Mouse (Mus musculus) E14TG2a.4 (cell line): ENCODE measurements around the gene Olfr1437.
"Not testable (repeated sequence)": the region's sequence is repeated elsewhere in the genome, so short reads cannot be mapped to it uniquely, and the experiment has no call there.

Experiments
- H3K27me3 ChIP-seq: 2 replicates; pipeline ENCODE4 v1.6.1; 2014; ENCODE audit warnings: low read length, control low read depth; ENCODE audit not compliant: insufficient read depth
- H3K36me3 ChIP-seq: 2 replicates; pipeline ENCODE4 v1.6.1; 2014; ENCODE audit warnings: low read length, control low read depth; ENCODE audit not compliant: insufficient read depth
- H3K4me1 ChIP-seq: replicated peaks from 2 replicates; pipeline ENCODE4 v1.6.1; 2014; ENCODE audit warnings: low read depth, low read length, control low read depth
- H3K4me3 ChIP-seq: replicated peaks from 2 replicates; pipeline ENCODE4 v1.5.1; 2014; ENCODE audit warnings: mild to moderate bottlenecking, low read length
- H3K9me3 ChIP-seq: 2 replicates; pipeline ENCODE4 v1.6.1; 2014; ENCODE audit warnings: low read length, control low read depth
- CTCF ChIP-seq: conservative IDR thresholded peaks from 2 replicates; pipeline ENCODE4 v1.5.1; 2014; ENCODE audit warnings: low read length
- NANOG ChIP-seq: IDR thresholded peaks from 2 replicates; pipeline ENCODE4 v1.6.1; 2014; ENCODE audit warnings: borderline replicate concordance, low read length, mixed read lengths
- POU5F1 ChIP-seq: IDR thresholded peaks from 2 replicates; pipeline ENCODE4 v1.6.1; 2014; ENCODE audit warnings: low read length, borderline replicate concordance

Olfr1437 gene

GRCm38 (mm10) chr19:12325001-12325400 lies at the start of gene Olfr1437:
Olfr1437 (minus strand) TSS chr19:12325101.
- H3K36me3 ChIP-seq = no peaks in the 10 kb centered on the region
- no peak for TF ChIP-seq NANOG
- TF ChIP-seq POU5F1 = no peak
- TF ChIP-seq CTCF = no peak
- no peak within 1 kb of the TSS for H3K4me3 ChIP-seq
- H3K4me1 ChIP-seq = no peaks in the 10 kb centered on the region
- H3K27me3 ChIP-seq = no peaks in the 10 kb centered on the region
- no peaks in the 10 kb centered on the region for H3K9me3 ChIP-seq

DNA sequence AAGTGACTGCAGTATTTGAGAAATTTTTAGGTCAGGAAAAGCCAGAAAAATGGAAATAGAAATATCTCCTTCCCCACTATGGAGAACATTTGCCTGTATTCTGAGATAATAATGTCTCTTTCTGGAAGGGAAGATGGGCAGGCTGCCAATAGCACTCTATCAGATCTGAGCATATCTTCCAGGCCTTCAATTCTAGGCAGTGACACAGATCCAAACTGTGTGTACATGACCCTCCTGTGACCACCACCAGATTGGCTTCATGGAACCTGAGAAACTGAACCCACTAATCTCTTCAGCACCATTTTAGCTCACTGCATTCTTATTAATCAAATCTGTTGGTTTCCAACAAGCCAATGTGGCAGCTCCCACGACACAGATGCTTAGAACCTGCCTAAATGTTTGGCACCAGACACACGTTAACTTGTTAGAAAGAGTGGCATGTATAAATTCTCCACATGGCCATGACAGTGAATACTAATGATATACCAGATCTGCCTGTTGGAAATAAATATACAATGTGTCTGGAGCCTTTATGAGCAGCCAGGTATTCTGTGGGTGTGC lies 49.6 kb upstream of the Olfr1437 start:
- Histone ChIP-seq H3K4me1 (no peaks in the 10 kb centered on the region), H3K36me3 (no peaks in the 10 kb centered on the region)
- no peak for TF ChIP-seq NANOG
- TF ChIP-seq POU5F1 = no peak
- no peak for TF ChIP-seq CTCF

GRCm38 (mm10) chr19:12373004-12373403 lies 48.1 kb upstream of the Olfr1437 start:
- Histone ChIP-seq H3K27me3 (no peaks in the 10 kb centered on the region), H3K36me3 (no peaks in the 10 kb centered on the region), H3K9me3 (no peaks in the 10 kb centered on the region), H3K4me3 (no peak overlapping the region), H3K4me1 (no peaks in the 10 kb centered on the region)
- no peak for TF ChIP-seq CTCF
- TF ChIP-seq POU5F1 = no peak

More for the DNA sequence above, 49.6 kb upstream of the Olfr1437 start:
- Histone ChIP-seq H3K27me3 (no peaks in the 10 kb centered on the region), H3K4me3 (no peak overlapping the region), H3K9me3 (no peaks in the 10 kb centered on the region)

DNA sequence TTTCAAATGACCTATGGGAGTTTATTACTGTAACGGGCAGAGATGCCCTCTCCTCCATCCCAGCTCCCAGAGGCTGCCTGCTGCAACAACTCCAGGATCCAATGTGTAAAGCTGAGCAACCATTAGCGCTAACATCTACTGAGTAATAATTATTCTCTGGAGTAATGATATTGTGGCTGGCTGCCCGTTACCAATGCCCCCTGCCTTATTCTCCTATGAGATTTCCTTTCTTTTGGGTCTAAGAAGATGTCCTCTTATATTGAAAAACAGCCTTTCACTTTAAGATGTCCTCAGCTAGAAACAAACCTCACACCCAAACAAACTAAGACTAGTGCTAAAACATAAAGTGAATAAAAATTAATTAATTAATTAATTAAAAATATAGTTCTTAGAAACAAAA lies 10.9 kb upstream of the Olfr1437 start, which contains the start of gene Olfr1438-ps1:
Olfr1438-ps1 (minus strand) TSS at position 101 of the 400 bp plus-strand sequence.
- Histone ChIP-seq H3K36me3 (no peaks in the 10 kb centered on the region), H3K4me1 (no peaks in the 10 kb centered on the region), H3K27me3 (no peaks in the 10 kb centered on the region), H3K9me3 (no peaks in the 10 kb centered on the region), H3K4me3 (no peak within 1 kb of the TSS)
- TF ChIP-seq NANOG (no peak), CTCF (no peak), POU5F1 (no peak)

- H3K9me3 ChIP-seq, H3K4me1 ChIP-seq, H3K36me3 ChIP-seq, H3K4me3 ChIP-seq, H3K27me3 ChIP-seq: not testable (repeated sequence)
Observed at GRCm38 (mm10) chr19:12299030-12299429, 25.9 kb downstream of the Olfr1437 start, which contains the start of gene Olfr1436. Olfr1436 (minus strand) TSS chr19:12299130.

DNA sequence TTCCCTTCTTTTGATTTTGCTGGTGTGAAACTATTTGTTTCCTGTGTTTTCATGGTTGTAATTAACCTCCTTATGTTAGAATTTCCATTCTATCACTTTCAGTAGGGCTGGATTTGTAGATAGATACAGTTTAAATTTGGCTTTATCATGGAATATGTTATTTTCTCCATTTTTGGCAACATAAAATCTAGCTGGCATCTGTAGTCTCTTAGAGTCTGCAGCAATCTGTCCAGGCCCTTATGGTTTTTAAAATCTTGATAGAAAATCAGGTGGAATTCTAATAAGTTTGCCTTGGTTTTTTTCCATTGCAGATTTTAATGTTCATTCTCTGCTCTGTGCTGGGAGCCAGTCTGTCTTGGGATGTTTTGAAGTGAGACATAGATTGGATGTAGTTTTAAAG lies 31.9 kb downstream of the Olfr1437 start:
- H3K27me3 ChIP-seq = no peaks in the 10 kb centered on the region
- H3K4me1 ChIP-seq = no peaks in the 10 kb centered on the region
- H3K9me3 ChIP-seq = no peaks in the 10 kb centered on the region
- H3K36me3 ChIP-seq = no peaks in the 10 kb centered on the region
- no peak overlapping the region for H3K4me3 ChIP-seq
- no peak for TF ChIP-seq NANOG
- TF ChIP-seq POU5F1 = no peak
- TF ChIP-seq CTCF = no peak

DNA sequence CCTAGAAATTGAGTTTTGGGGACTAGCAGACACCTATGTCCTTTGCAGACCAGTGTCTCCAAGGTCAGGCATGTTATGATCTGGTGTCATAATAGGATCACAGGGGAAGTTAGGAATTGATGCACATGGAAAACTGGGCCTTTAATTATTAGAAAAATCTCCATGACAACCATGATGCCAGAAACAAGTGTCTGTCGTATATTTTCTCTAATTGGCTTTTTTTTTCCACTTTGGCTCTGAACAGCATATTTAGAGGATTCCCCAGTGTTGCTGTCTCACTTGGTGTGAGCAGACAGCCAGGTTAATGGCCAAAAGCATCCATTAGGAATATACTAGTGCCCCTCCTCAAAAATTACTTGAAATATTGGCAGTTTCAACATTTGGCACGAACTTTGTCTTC lies 45.3 kb downstream of the Olfr1437 start, which contains the start of gene Olfr1434:
Olfr1434 (plus strand) TSS at position 301 of the 400 bp plus-strand sequence.
- no peak within 1 kb of the TSS for H3K4me3 ChIP-seq
- no peaks in the 10 kb centered on the region for H3K36me3 ChIP-seq
- no peaks in the 10 kb centered on the region for H3K27me3 ChIP-seq
- no peak for TF ChIP-seq POU5F1
- no peak for TF ChIP-seq CTCF
- no peak for TF ChIP-seq NANOG
- H3K4me1 ChIP-seq = no peaks in the 10 kb centered on the region
- no peaks in the 10 kb centered on the region for H3K9me3 ChIP-seq
